29 mouse cellular contexts compared by ENCODE assay signal in genomic region chr15:100473926-100474503, GRCm38 (mm10). TPM values are rescaled to one million over a fixed set of nuclear protein-coding genes. Genes with fewer than 3 reads are reported as not detected.
A peak's percentile ranks its signal among the peaks of the same experiment; 100 is the strongest.
DNase-seq lines count a peak whose midpoint lies in the region; ATAC-seq and TF ChIP-seq lines count a peak whose summit lies in the region.
"Had no signal": no experiment of that assay in that cellular context is flagged by ENCODE, and none has a peak within 500 bp of the region (broad histone marks: within the 10 kb centered on the region; RNA-seq: fewer than 3 reads in every experiment).

No protein-coding gene starts in this region.

- no peak for TF ChIP-seq EP300 in liver, postnatal 0 days (IDR thresholded peaks at IDR 0.05; ENCODE audit: low read depth)

- DNase-seq in liver, postnatal 0 days: no peak
- no peak for DNase-seq in liver, embryonic 11.5 days (ENCODE audit: low spot score)
- DNase-seq in ES-CJ7 (ENCODE audit: low read depth, low spot score): peak; percentile 99
- DNase-seq in R1 (ENCODE audit: low read depth, low spot score): peak; percentile 97
- no peak for DNase-seq in adrenal gland, postnatal 4 days (ENCODE audit: low spot score in 2 of 2)
- no peak for DNase-seq in layer of hippocampus, adult 9-10 months (ENCODE audit: low spot score)
- DNase-seq: adrenal gland, postnatal 10 days; adrenal gland, postnatal 36 days; cerebellum, adult 11 months; cerebellum, adult 8-10 months; cerebellum, postnatal 10 days; cerebellum, postnatal 36 days; embryo, embryonic 11 days; gastrocnemius, postnatal 25 days; heart, adult 18-20 months; heart, postnatal 10 days; heart, postnatal 36 days had no signal

- H3K27me3 ChIP-seq in liver, postnatal 0 days (ENCODE audit: insufficient read depth, low read length): no peaks in the 10 kb centered on the region
- H3K27me3 ChIP-seq in liver, embryonic 11.5 days (replicated peaks; ENCODE audit: control insufficient read depth, insufficient read depth, low read length): no peaks in the 10 kb centered on the region
- H3K27me3 ChIP-seq: embryonic facial prominence, embryonic 13.5 days; forebrain, embryonic 12.5 days; forebrain, embryonic 15.5 days; heart, embryonic 12.5 days; heart, embryonic 15.5 days; hindbrain, embryonic 13.5 days had no signal

- ATAC-seq in liver, postnatal 0 days: peak; percentile 68
- no peak for ATAC-seq in liver, embryonic 11.5 days (replicated peaks; ENCODE audit: low FRiP score)
- ATAC-seq: CD4-positive, CD25-positive, alpha-beta regulatory T cell, adult 4 months; forebrain, embryonic 15.5 days; hindbrain, embryonic 16.5 days had no signal

- 0 out of 2 replicates have a peak overlapping the region, but pooled peaks have one; percentile 22 for H3K27ac ChIP-seq in liver, postnatal 0 days (ENCODE audit: low read depth)
- no peak overlapping the region for H3K27ac ChIP-seq in liver, embryonic 11.5 days (ENCODE audit: low read depth, low read length)
- H3K27ac ChIP-seq: embryonic facial prominence, embryonic 10.5 days; embryonic facial prominence, embryonic 13.5 days; forebrain, embryonic 12.5 days; forebrain, embryonic 15.5 days; heart, embryonic 15.5 days; hindbrain, embryonic 10.5 days; hindbrain, embryonic 13.5 days had no signal

- peaks cover 54% of the 10 kb centered on the region for H3K36me3 ChIP-seq in liver, postnatal 0 days (replicated peaks; ENCODE audit: insufficient read depth, low read length)
- H3K36me3 ChIP-seq in liver, embryonic 11.5 days (ENCODE audit: control insufficient read depth, insufficient read depth, low read length): peaks cover 43% of the 10 kb centered on the region

- H3K9me3 ChIP-seq in liver, postnatal 0 days (ENCODE audit: low read length): no peaks in the 10 kb centered on the region
- no peaks in the 10 kb centered on the region for H3K9me3 ChIP-seq in liver, embryonic 11.5 days (ENCODE audit: control insufficient read depth, low read length)
- H3K9me3 ChIP-seq: embryonic facial prominence, embryonic 10.5 days; embryonic facial prominence, embryonic 13.5 days; forebrain, embryonic 12.5 days; forebrain, embryonic 15.5 days; heart, embryonic 12.5 days; heart, embryonic 15.5 days; hindbrain, embryonic 10.5 days; hindbrain, embryonic 13.5 days had no signal

- H3K4me3 ChIP-seq in liver, postnatal 0 days (ENCODE audit: low read depth, low read length): no peak overlapping the region
- H3K4me3 ChIP-seq in liver, embryonic 11.5 days (ENCODE audit: low read depth, low read length): no peak overlapping the region
- H3K4me3 ChIP-seq: embryonic facial prominence, embryonic 10.5 days; embryonic facial prominence, embryonic 13.5 days; erythroblast, embryonic 14.5 days; forebrain, embryonic 12.5 days; forebrain, embryonic 15.5 days; heart, embryonic 12.5 days; heart, embryonic 15.5 days; hindbrain, embryonic 10.5 days; hindbrain, embryonic 13.5 days had no signal

- H3K4me1 ChIP-seq in liver, postnatal 0 days (ENCODE audit: insufficient read depth): peaks cover 14% of the 10 kb centered on the region
- H3K4me1 ChIP-seq in liver, embryonic 11.5 days (replicated peaks; ENCODE audit: control insufficient read depth, insufficient read depth, low read length): peaks cover 9% of the 10 kb centered on the region

- H3K4me2 ChIP-seq in liver, postnatal 0 days (ENCODE audit: low read depth, low read length): no peak overlapping the region
- no peak overlapping the region for H3K4me2 ChIP-seq in liver, embryonic 11.5 days
- H3K4me2 ChIP-seq: embryonic facial prominence, embryonic 13.5 days; forebrain, embryonic 12.5 days; forebrain, embryonic 15.5 days; heart, embryonic 12.5 days; heart, embryonic 15.5 days; hindbrain, embryonic 13.5 days had no signal

- 0 out of 2 replicates have a peak overlapping the region, but pooled peaks have one; percentile 11 for H3K9ac ChIP-seq in liver, postnatal 0 days (replicated peaks)
- no peak overlapping the region for H3K9ac ChIP-seq in liver, embryonic 11.5 days (ENCODE audit: low read depth, low read length)
- H3K9ac ChIP-seq: embryonic facial prominence, embryonic 13.5 days; forebrain, embryonic 12.5 days; forebrain, embryonic 15.5 days; heart, embryonic 12.5 days; heart, embryonic 15.5 days; hindbrain, embryonic 13.5 days had no signal

- 68% methylated on average over 7 of the region's 7 CpGs for WGBS in liver, postnatal 0 days (ENCODE audit: insufficient replicate concordance)
- 69% methylated on average over 7 of the region's 7 CpGs for WGBS in liver, embryonic 11.5 days

- no peak for TF ChIP-seq CTCF in liver, postnatal 0 days (IDR thresholded peaks at IDR 0.05; ENCODE audit: low read depth)

RNA-seq across cellular contexts. Expression of gene Letmd1, which starts 5.2 kb away (rescaled TPM):
- polyA plus RNA-seq in liver, postnatal 0 days (2015; fragmentation: Nextera tagmentation; extraction: Ambion mirVana): 14.4 and 16.3 TPM in 2 replicates
- 34.2 and 36.0 TPM in 2 replicates for polyA plus RNA-seq in liver, embryonic 11.5 days (2014; fragmentation: Nextera tagmentation; extraction: Ambion mirVana)
- 100 to 1,000 TPM in 1 of 2 experiments, 10 to 100 TPM in 1; 93.9 to 111 TPM for total RNA-seq in adrenal gland, postnatal 4 days (2021)

RNA-seq across cellular contexts. Expression of gene Csrnp2, which starts 21.3 kb away (rescaled TPM):
- 0.89 and 1.1 TPM in 2 replicates for polyA plus RNA-seq in liver, postnatal 0 days (2015; fragmentation: Nextera tagmentation; extraction: Ambion mirVana)
- 6.5 and 7.5 TPM in 2 replicates for polyA plus RNA-seq in liver, embryonic 11.5 days (2014; fragmentation: Nextera tagmentation; extraction: Ambion mirVana)
- total RNA-seq in adrenal gland, postnatal 4 days (2021): 10 to 100 TPM in 1 of 2 experiments, 1 to 10 TPM in 1; 7.4 to 10.1 TPM

RNA-seq across cellular contexts. Expression of gene Slc11a2, which starts 49.1 kb away (rescaled TPM):
- polyA plus RNA-seq in liver, postnatal 0 days (2015; fragmentation: Nextera tagmentation; extraction: Ambion mirVana): 15.0 and 16.3 TPM in 2 replicates
- polyA plus RNA-seq in liver, embryonic 11.5 days (2014; fragmentation: Nextera tagmentation; extraction: Ambion mirVana): 51.2 and 55.4 TPM in 2 replicates
- total RNA-seq in adrenal gland, postnatal 4 days (2021): 10 to 100 TPM; 73.1 to 89.5 TPM

RNA-seq across cellular contexts. Expression of gene Gm5475, which starts 52.1 kb away (rescaled TPM):
- 0.04 TPM in 1 of 2 replicates, not detected in the other for polyA plus RNA-seq in liver, postnatal 0 days (2015; fragmentation: Nextera tagmentation; extraction: Ambion mirVana)
- polyA plus RNA-seq in liver, embryonic 11.5 days (2014; fragmentation: Nextera tagmentation; extraction: Ambion mirVana): 0.10 TPM in 1 of 2 replicates, not detected in the other
- under 1 TPM; 0.23 to 0.59 TPM for total RNA-seq in adrenal gland, postnatal 4 days (2021)
- total RNA-seq: adrenal gland, adult 18-20 months; adrenal gland, postnatal 36 days; gastrocnemius, postnatal 25 days; heart, adult 18-20 months; heart, postnatal 10 days; heart, postnatal 36 days had no signal
- polyA plus RNA-seq: CD4-positive, CD25-positive, alpha-beta regulatory T cell, adult 4 months; embryonic facial prominence, embryonic 10.5 days; embryonic facial prominence, embryonic 13.5 days; erythroblast, embryonic 14.5 days; heart, embryonic 12.5 days; heart, embryonic 15.5 days; hindbrain, embryonic 10.5 days had no signal

Comparison
In these comparisons a context has a peak if more than half of its experiments do, and no peak if none do; other contexts are left out.
1. DNase-seq: peak in ES-CJ7 (single experiment) and R1 (single experiment); none in liver, postnatal 0 days (single experiment), liver, embryonic 11.5 days (single experiment), adrenal gland, postnatal 4 days (0 of 2) and layer of hippocampus, adult 9-10 months (single experiment).